19 mouse cellular contexts compared by ENCODE assay signal in genomic region chr13:29354943-29355342, GRCm38 (mm10).
DNase-seq lines count a peak whose midpoint lies in the region; ATAC-seq lines count a peak whose summit lies in the region.
"Had no signal": no experiment of that assay in that cellular context is flagged by ENCODE, and none has a peak within 500 bp of the region (broad histone marks: within the 10 kb centered on the region; RNA-seq: fewer than 3 reads in every experiment).

No protein-coding gene starts in this region.

- DNase-seq in kidney, postnatal 10 days: peak; percentile 22
- DNase-seq in cerebellum, postnatal 25 days: no peak
- DNase-seq in urinary bladder, postnatal 14 days (ENCODE audit: low spot score): no peak
- DNase-seq: adrenal gland, postnatal 14 days; cerebellum, adult 18-20 months; cerebellum, postnatal 36 days; heart, adult 18-20 months; heart, postnatal 4 days; layer of hippocampus, postnatal 36 days; liver; thymus, postnatal 36 days had no signal

- peak overlapping the region; percentile 35; the same call in 1 of the 2 replicates for H3K27ac ChIP-seq in forebrain, embryonic 16.5 days (ENCODE audit: low read length)
- H3K27ac ChIP-seq in forebrain, embryonic 13.5 days: no peak overlapping the region
- peak overlapping the region; percentile 54; the same call in 1 of the 2 replicates for H3K27ac ChIP-seq in neural tube, embryonic 13.5 days (replicated peaks)
- H3K27ac ChIP-seq in neural tube, embryonic 15.5 days (replicated peaks): no peak overlapping the region
- H3K27ac ChIP-seq: midbrain, embryonic 12.5 days; neural tube, embryonic 12.5 days had no signal

- H3K9ac ChIP-seq in forebrain, embryonic 16.5 days (replicated peaks; ENCODE audit: low read depth, low read length): no peak overlapping the region
- H3K9ac ChIP-seq in forebrain, embryonic 13.5 days: no peak overlapping the region
- no peak overlapping the region for H3K9ac ChIP-seq in neural tube, embryonic 13.5 days
- H3K9ac ChIP-seq in neural tube, embryonic 15.5 days (replicated peaks): no peak overlapping the region
- H3K9ac ChIP-seq: midbrain, embryonic 12.5 days; neural tube, embryonic 12.5 days had no signal

- no peak for ATAC-seq in forebrain, embryonic 16.5 days
- no peak for ATAC-seq in forebrain, embryonic 13.5 days
- no peak for ATAC-seq in neural tube, embryonic 13.5 days (ENCODE audit: low read depth)
- ATAC-seq in neural tube, embryonic 15.5 days (ENCODE audit: low FRiP score): no peak
- ATAC-seq: lung, postnatal 0 days had no signal

- no peak overlapping the region for H3K4me2 ChIP-seq in forebrain, embryonic 16.5 days (ENCODE audit: low read length)
- H3K4me2 ChIP-seq in forebrain, embryonic 13.5 days: no peak overlapping the region
- H3K4me2 ChIP-seq in neural tube, embryonic 13.5 days: no peak overlapping the region
- no peak overlapping the region for H3K4me2 ChIP-seq in neural tube, embryonic 15.5 days
- H3K4me2 ChIP-seq: midbrain, embryonic 12.5 days; neural tube, embryonic 12.5 days had no signal

- WGBS in forebrain, embryonic 16.5 days: 79% methylated on average over 4 of the region's 4 CpGs
- 88% methylated on average over 4 of the region's 4 CpGs for WGBS in forebrain, embryonic 13.5 days
- WGBS in neural tube, embryonic 13.5 days: 92% methylated on average over 4 of the region's 4 CpGs
- 85% methylated on average over 4 of the region's 4 CpGs for WGBS in neural tube, embryonic 15.5 days

- no peaks in the 10 kb centered on the region for H3K36me3 ChIP-seq in forebrain, embryonic 16.5 days (ENCODE audit: control insufficient read depth, insufficient read depth)
- H3K36me3 ChIP-seq in forebrain, embryonic 13.5 days (ENCODE audit: poor library complexity, severe bottlenecking): no peaks in the 10 kb centered on the region
- no peaks in the 10 kb centered on the region for H3K36me3 ChIP-seq in neural tube, embryonic 13.5 days
- no peaks in the 10 kb centered on the region for H3K36me3 ChIP-seq in neural tube, embryonic 15.5 days
- H3K36me3 ChIP-seq: midbrain, embryonic 12.5 days; neural tube, embryonic 12.5 days had no signal

- H3K9me3 ChIP-seq in forebrain, embryonic 16.5 days (ENCODE audit: control insufficient read depth, low read length): peaks cover 3% of the 10 kb centered on the region; the same call in 1 of the 2 replicates
- no peaks in the 10 kb centered on the region for H3K9me3 ChIP-seq in forebrain, embryonic 13.5 days (replicated peaks)
- H3K9me3 ChIP-seq in neural tube, embryonic 13.5 days: no peaks in the 10 kb centered on the region
- H3K9me3 ChIP-seq in neural tube, embryonic 15.5 days (replicated peaks): no peaks in the 10 kb centered on the region
- H3K9me3 ChIP-seq: midbrain, embryonic 12.5 days; neural tube, embryonic 12.5 days had no signal

- no peaks in the 10 kb centered on the region for H3K27me3 ChIP-seq in forebrain, embryonic 16.5 days (replicated peaks; ENCODE audit: control insufficient read depth, insufficient read depth, low read length)
- H3K27me3 ChIP-seq in forebrain, embryonic 13.5 days: no peaks in the 10 kb centered on the region
- no peaks in the 10 kb centered on the region for H3K27me3 ChIP-seq in neural tube, embryonic 13.5 days
- H3K27me3 ChIP-seq in neural tube, embryonic 15.5 days (replicated peaks): no peaks in the 10 kb centered on the region
- H3K27me3 ChIP-seq: CH12.LX; midbrain, embryonic 12.5 days; neural tube, embryonic 12.5 days had no signal

- H3K4me1 ChIP-seq in forebrain, embryonic 16.5 days (replicated peaks; ENCODE audit: control insufficient read depth, insufficient read depth, low read length): peaks cover 24% of the 10 kb centered on the region
- H3K4me1 ChIP-seq in forebrain, embryonic 13.5 days: peaks cover 44% of the 10 kb centered on the region
- H3K4me1 ChIP-seq in neural tube, embryonic 13.5 days (replicated peaks): peaks cover 40% of the 10 kb centered on the region
- H3K4me1 ChIP-seq in neural tube, embryonic 15.5 days: peaks cover 29% of the 10 kb centered on the region

- H3K4me3 ChIP-seq in forebrain, embryonic 16.5 days (replicated peaks; ENCODE audit: low read length): no peak overlapping the region
- no peak overlapping the region for H3K4me3 ChIP-seq in forebrain, embryonic 13.5 days
- H3K4me3 ChIP-seq in neural tube, embryonic 13.5 days: no peak overlapping the region
- H3K4me3 ChIP-seq in neural tube, embryonic 15.5 days (replicated peaks): no peak overlapping the region
- H3K4me3 ChIP-seq: midbrain, embryonic 12.5 days; neural tube, embryonic 12.5 days had no signal

Comparison
In these comparisons a context has a peak if more than half of its experiments do, and no peak if none do; other contexts are left out.
1. H3K27ac ChIP-seq: peak in forebrain, embryonic 16.5 days (single experiment) and neural tube, embryonic 13.5 days (single experiment); none in forebrain, embryonic 13.5 days (single experiment) and neural tube, embryonic 15.5 days (single experiment).